ENCODE assay signal across 20 mouse cellular contexts in the genomic region with DNA sequence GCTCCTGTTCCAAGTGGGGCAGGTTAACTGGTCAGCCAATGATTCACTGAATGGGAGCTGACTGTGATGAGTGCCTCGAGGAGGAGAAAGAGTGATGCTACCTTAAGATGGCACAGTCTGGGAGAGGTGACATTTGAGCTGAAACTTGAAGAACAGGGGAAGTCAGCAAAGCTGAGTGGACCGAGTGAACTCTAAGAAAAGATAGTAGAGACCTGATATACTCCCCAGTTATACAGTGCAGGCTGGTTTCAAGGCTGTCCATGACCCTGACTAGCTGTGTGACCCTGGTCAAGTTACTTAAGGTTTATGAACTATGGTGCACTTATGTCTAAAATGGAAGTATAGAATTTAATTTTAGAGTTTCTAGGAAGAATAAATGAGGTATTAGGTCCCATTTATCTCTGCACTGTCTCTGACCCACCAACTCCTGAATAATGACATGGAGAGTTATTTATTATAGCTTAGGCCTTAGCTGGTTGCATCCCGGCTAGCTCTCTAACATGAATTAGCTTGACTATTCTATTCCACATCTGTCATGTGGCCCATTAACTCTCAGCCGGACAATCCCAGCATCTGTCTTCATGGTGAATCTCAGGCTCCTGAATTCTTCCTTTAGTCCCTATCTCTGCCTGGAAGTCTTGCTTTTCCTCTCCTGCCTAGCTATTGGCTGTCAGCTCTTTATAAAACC.
"Had no signal": no experiment of that assay in that cellular context is flagged by ENCODE, and none has a peak within 500 bp of the region (broad histone marks: within the 10 kb centered on the region; RNA-seq: fewer than 3 reads in every experiment).

No protein-coding gene starts in this region.

- H3K27ac ChIP-seq: midbrain, embryonic 10.5 days; midbrain, embryonic 12.5 days; neural tube, embryonic 13.5 days; neural tube, embryonic 15.5 days; stomach, embryonic 15.5 days; stomach, postnatal 0 days had no signal

- H3K4me1 ChIP-seq: midbrain, embryonic 10.5 days; midbrain, embryonic 12.5 days; neural tube, embryonic 13.5 days; neural tube, embryonic 15.5 days; stomach, embryonic 15.5 days had no signal

- H3K36me3 ChIP-seq: midbrain, embryonic 10.5 days; midbrain, embryonic 12.5 days; neural tube, embryonic 13.5 days; neural tube, embryonic 15.5 days; stomach, embryonic 15.5 days had no signal

- ATAC-seq: midbrain, embryonic 16.5 days had no signal

- H3K4me3 ChIP-seq: midbrain, embryonic 10.5 days; midbrain, embryonic 12.5 days; myocyte; neural tube, embryonic 13.5 days; neural tube, embryonic 15.5 days; stomach, embryonic 15.5 days had no signal

- H3K9ac ChIP-seq: lung, embryonic 14.5 days; midbrain, embryonic 12.5 days; neural tube, embryonic 13.5 days; neural tube, embryonic 15.5 days; stomach, embryonic 15.5 days had no signal

- H3K9me3 ChIP-seq: midbrain, embryonic 10.5 days; midbrain, embryonic 12.5 days; neural tube, embryonic 13.5 days; neural tube, embryonic 15.5 days; stomach, embryonic 15.5 days had no signal

- H3K4me2 ChIP-seq: lung, embryonic 14.5 days; midbrain, embryonic 12.5 days; neural tube, embryonic 13.5 days; neural tube, embryonic 15.5 days; stomach, embryonic 15.5 days had no signal

- H3K27me3 ChIP-seq: midbrain, embryonic 12.5 days; neural tube, embryonic 13.5 days; neural tube, embryonic 15.5 days; stomach, embryonic 15.5 days had no signal

- DNase-seq: lung, adult 18-20 months; lung, embryonic 14.5 days; lung, postnatal 10 days; lung, postnatal 4 days; midbrain, embryonic 14.5 days; retina, postnatal 1 day; right cerebral cortex, adult 18-20 months; right cerebral cortex, postnatal 25 days; right cerebral cortex, postnatal 4 days; thymus, adult 2 months; thymus, postnatal 25 days; thymus, postnatal 4 days had no signal
